Mouse (Mus musculus): Measurements from ENCODE around the gene Calml4. TPM values are rescaled to one million over a fixed set of nuclear protein-coding genes. Genes with fewer than 3 reads are reported as not detected.
A peak's percentile ranks its signal among the peaks of the same experiment; 100 is the strongest.

The Calml4 gene
- 0.54 and 3.4 TPM in 2 replicates for total RNA-seq (2014; rRNA removed)
- polyA plus RNA-seq (2012; rRNA removed), result 0.46 and 1.8 TPM in 2 replicates

- H3K4me3 ChIP-seq (ENCODE audit: insufficient read depth, low read depth, low read length), result peak within 1 kb of the TSS; percentile 39
- H3K4me1 ChIP-seq (ENCODE audit: control insufficient read depth, insufficient read depth, low read length), result peaks cover 2% of the 10 kb centered on the region; the same call in 1 of the 2 replicates
- H3K79me2 ChIP-seq (ENCODE audit: control insufficient read depth, insufficient read depth, low read length), result no peaks in the 10 kb centered on the region
- H3K27me3 ChIP-seq (ENCODE audit: control insufficient read depth, insufficient read depth, low read length), result no peaks in the 10 kb centered on the region
- H3K27ac ChIP-seq (replicated peaks; ENCODE audit: insufficient read depth, low read depth, low read length), result peak within 1 kb of the TSS; percentile 74
- 52% methylated on average over 20 of the region's 20 CpGs for WGBS
- TF ChIP-seq CTCF (IDR thresholded peaks at IDR 0.05; ENCODE audit: low read depth, low read length), result no peak
- no peak for TF ChIP-seq POLR2A (IDR thresholded peaks at IDR 0.05; ENCODE audit: extremely low read depth, insufficient read depth, low read length)
- no peaks in the 10 kb centered on the region for H3K36me3 ChIP-seq (ENCODE audit: control insufficient read depth, insufficient read depth, low read length)
- H3K9ac ChIP-seq (ENCODE audit: low read depth, low read length), result peak within 1 kb of the TSS; percentile 31
- no peak for DNase-seq (ENCODE audit: extremely low read depth, low read depth, low spot score)
Measured at GRCm38 (mm10) chr9:62857719-62858261, at the start of gene Calml4. Calml4 (plus strand) TSS chr9:62858080.

GRCm38 (mm10) chr9:62810095-62810494 lies 47.8 kb upstream of the Calml4 start:
- no peaks in the 10 kb centered on the region for H3K36me3 ChIP-seq (ENCODE audit: control insufficient read depth, insufficient read depth, low read length)
- peaks cover 24% of the 10 kb centered on the region for H3K79me2 ChIP-seq (ENCODE audit: control insufficient read depth, insufficient read depth, low read length)
- TF ChIP-seq CTCF (IDR thresholded peaks at IDR 0.05; ENCODE audit: low read depth, low read length) (no peak), POLR2A (IDR thresholded peaks at IDR 0.05; ENCODE audit: extremely low read depth, insufficient read depth, low read length) (no peak)
- 17% methylated on average over 8 of the region's 8 CpGs for WGBS
- H3K27ac ChIP-seq (replicated peaks; ENCODE audit: insufficient read depth, low read depth, low read length), result no peak overlapping the region
- no peak overlapping the region for H3K9ac ChIP-seq (ENCODE audit: low read depth, low read length)
- H3K27me3 ChIP-seq (ENCODE audit: control insufficient read depth, insufficient read depth, low read length), result no peaks in the 10 kb centered on the region
- DNase-seq (ENCODE audit: extremely low read depth, low read depth, low spot score), result no peak
- peak overlapping the region; percentile 83; the same call in 1 of the 2 replicates for H3K4me3 ChIP-seq (ENCODE audit: insufficient read depth, low read depth, low read length)
- peaks cover 6% of the 10 kb centered on the region for H3K4me1 ChIP-seq (ENCODE audit: control insufficient read depth, insufficient read depth, low read length)

- H3K27me3 ChIP-seq (ENCODE audit: control insufficient read depth, insufficient read depth, low read length), result no peaks in the 10 kb centered on the region
- TF ChIP-seq POLR2A (IDR thresholded peaks at IDR 0.05; ENCODE audit: extremely low read depth, insufficient read depth, low read length), result no peak
- peak; percentile 1; the same call in 1 of the 2 replicates for TF ChIP-seq CTCF (IDR thresholded peaks at IDR 0.05; ENCODE audit: low read depth, low read length)
- peak; percentile 36 for DNase-seq (ENCODE audit: extremely low read depth, low read depth, low spot score)
- H3K4me3 ChIP-seq (ENCODE audit: insufficient read depth, low read depth, low read length), result peak overlapping the region; percentile 83
- under 1% methylated on average over 58 of the region's 58 CpGs for WGBS
- H3K4me1 ChIP-seq (ENCODE audit: control insufficient read depth, insufficient read depth, low read length), result peaks cover 6% of the 10 kb centered on the region
- H3K36me3 ChIP-seq (ENCODE audit: control insufficient read depth, insufficient read depth, low read length), result no peaks in the 10 kb centered on the region
- peak overlapping the region; percentile 76 for H3K9ac ChIP-seq (ENCODE audit: low read depth, low read length)
- H3K27ac ChIP-seq (replicated peaks; ENCODE audit: insufficient read depth, low read depth, low read length), result no peak overlapping the region; the same call in none of the 2 replicates
- H3K79me2 ChIP-seq (ENCODE audit: control insufficient read depth, insufficient read depth, low read length), result peaks cover 24% of the 10 kb centered on the region
Measured at GRCm38 (mm10) chr9:62810543-62811515, 47.1 kb upstream of the Calml4 start.

- WGBS, result under 1% methylated on average over 63 of the region's 68 CpGs
- Histone ChIP-seq H3K36me3 (ENCODE audit: control insufficient read depth, insufficient read depth, low read length) (no peaks in the 10 kb centered on the region), H3K4me1 (ENCODE audit: control insufficient read depth, insufficient read depth, low read length) (peaks cover 6% of the 10 kb centered on the region), H3K4me3 (ENCODE audit: insufficient read depth, low read depth, low read length) (peak within 1 kb of the TSS; percentile 83), H3K9ac (ENCODE audit: low read depth, low read length) (peak within 1 kb of the TSS; percentile 76), H3K27me3 (ENCODE audit: control insufficient read depth, insufficient read depth, low read length) (no peaks in the 10 kb centered on the region), H3K27ac (replicated peaks; ENCODE audit: insufficient read depth, low read depth, low read length) (peak within 1 kb of the TSS; percentile 67), H3K79me2 (ENCODE audit: control insufficient read depth, insufficient read depth, low read length) (peaks cover 24% of the 10 kb centered on the region)
- no peak for TF ChIP-seq CTCF (IDR thresholded peaks at IDR 0.05; ENCODE audit: low read depth, low read length)
- peak; percentile 67; the same call in 1 of the 2 replicates for TF ChIP-seq POLR2A (IDR thresholded peaks at IDR 0.05; ENCODE audit: extremely low read depth, insufficient read depth, low read length)
- DNase-seq (ENCODE audit: extremely low read depth, low read depth, low spot score), result peak; percentile 87
Measured at GRCm38 (mm10) chr9:62811516-62812121, 46.3 kb upstream of the Calml4 start, which contains the start of gene Fem1b. Fem1b (minus strand) TSS chr9:62811934.

GRCm38 (mm10) chr9:62812216-62813049 lies 45.4 kb upstream of the Calml4 start:
- H3K4me3 ChIP-seq (ENCODE audit: insufficient read depth, low read depth, low read length), result peak overlapping the region; percentile 83
- H3K9ac ChIP-seq (ENCODE audit: low read depth, low read length), result peak overlapping the region; percentile 66
- H3K27ac ChIP-seq (replicated peaks; ENCODE audit: insufficient read depth, low read depth, low read length), result peak overlapping the region; percentile 52
- H3K4me1 ChIP-seq (ENCODE audit: control insufficient read depth, insufficient read depth, low read length), result peaks cover 6% of the 10 kb centered on the region
- H3K36me3 ChIP-seq (ENCODE audit: control insufficient read depth, insufficient read depth, low read length), result no peaks in the 10 kb centered on the region
- 35% methylated on average over 14 of the region's 14 CpGs for WGBS
- no peak for DNase-seq (ENCODE audit: extremely low read depth, low read depth, low spot score)
- no peaks in the 10 kb centered on the region for H3K27me3 ChIP-seq (ENCODE audit: control insufficient read depth, insufficient read depth, low read length)
- TF ChIP-seq POLR2A (IDR thresholded peaks at IDR 0.05; ENCODE audit: extremely low read depth, insufficient read depth, low read length), result no peak
- TF ChIP-seq CTCF (IDR thresholded peaks at IDR 0.05; ENCODE audit: low read depth, low read length), result no peak
- peaks cover 24% of the 10 kb centered on the region for H3K79me2 ChIP-seq (ENCODE audit: control insufficient read depth, insufficient read depth, low read length)

All from liver, adult 2 months (tissue).